Mouse (Mus musculus): Measurements from ENCODE around the gene Nup210l.

Gene Nup210l

GRCm38 (mm10) chr3:90179566-90179965, 75.6 kb downstream of the Nup210l start:
- DNase-seq = no peak

GRCm38 (mm10) chr3:90183581-90183980, 79.6 kb downstream of the Nup210l start:
- DNase-seq = peak; percentile 22 to 33

- DNase-seq = no peak
Measured at GRCm38 (mm10) chr3:90190859-90191510, 87.1 kb downstream of the Nup210l start.

- DNase-seq = no peak
Measured at GRCm38 (mm10) chr3:90194759-90195158, 90.8 kb downstream of the Nup210l start.

- DNase-seq = no peak
Measured at GRCm38 (mm10) chr3:90195644-90196043, 91.7 kb downstream of the Nup210l start.

- no peak for DNase-seq
Measured at GRCm38 (mm10) chr3:90197548-90197947, 93.6 kb downstream of the Nup210l start.

- DNase-seq = no peak
Measured at GRCm38 (mm10) chr3:90202884-90203283, 99.0 kb downstream of the Nup210l start.

- DNase-seq = no peak
Measured at GRCm38 (mm10) chr3:90203619-90204018, 99.7 kb downstream of the Nup210l start.

- DNase-seq = no peak
Measured at GRCm38 (mm10) chr3:90204582-90204981, 100.7 kb downstream of the Nup210l start.

- DNase-seq = peak; percentile 10 to 32
Measured at GRCm38 (mm10) chr3:90208662-90209061, 104.7 kb downstream of the Nup210l start.

- DNase-seq = no peak
Measured at GRCm38 (mm10) chr3:90209908-90210566, 106.1 kb downstream of the Nup210l start.

- no peak for DNase-seq
Measured at GRCm38 (mm10) chr3:90211475-90212398, 107.8 kb downstream of the Nup210l start.

- no peak for DNase-seq
Measured at GRCm38 (mm10) chr3:90212723-90213122, 108.8 kb downstream of the Nup210l start.

GRCm38 (mm10) chr3:90213377-90213866, 109.5 kb downstream of the Nup210l start, which contains the start of the genes Rps27 and Rab13:
Gene Rps27 (minus strand): TSS chr3:90213651.
Gene Rab13 (plus strand): TSS chr3:90213695.
- DNase-seq = peak; percentile 90 to 92

- DNase-seq = peak in 1 of 2 experiments; percentile 19
Measured at GRCm38 (mm10) chr3:90213956-90214684, 110.2 kb downstream of the Nup210l start.

GRCm38 (mm10) chr3:90215825-90216380, 112.0 kb downstream of the Nup210l start:
- DNase-seq = no peak

- DNase-seq = peak in 1 of 2 experiments; percentile 69
Measured at GRCm38 (mm10) chr3:90220088-90220487, 116.2 kb downstream of the Nup210l start.

GRCm38 (mm10) chr3:90220531-90220951, 116.6 kb downstream of the Nup210l start:
- DNase-seq = peak; percentile 86 to 92

GRCm38 (mm10) chr3:90221123-90221522, 117.2 kb downstream of the Nup210l start:
- no peak for DNase-seq

GRCm38 (mm10) chr3:90222455-90222854, 118.5 kb downstream of the Nup210l start:
- DNase-seq = no peak

GRCm38 (mm10) chr3:90222941-90223340, 119.0 kb downstream of the Nup210l start:
- no peak for DNase-seq

GRCm38 (mm10) chr3:90224331-90224730, 120.4 kb downstream of the Nup210l start:
- no peak for DNase-seq
